Mouse (Mus musculus): ENCODE results near the gene Gstcd.
A peak's percentile ranks its signal among the peaks of the same experiment; 100 is the strongest.

Gstcd gene

DNA sequence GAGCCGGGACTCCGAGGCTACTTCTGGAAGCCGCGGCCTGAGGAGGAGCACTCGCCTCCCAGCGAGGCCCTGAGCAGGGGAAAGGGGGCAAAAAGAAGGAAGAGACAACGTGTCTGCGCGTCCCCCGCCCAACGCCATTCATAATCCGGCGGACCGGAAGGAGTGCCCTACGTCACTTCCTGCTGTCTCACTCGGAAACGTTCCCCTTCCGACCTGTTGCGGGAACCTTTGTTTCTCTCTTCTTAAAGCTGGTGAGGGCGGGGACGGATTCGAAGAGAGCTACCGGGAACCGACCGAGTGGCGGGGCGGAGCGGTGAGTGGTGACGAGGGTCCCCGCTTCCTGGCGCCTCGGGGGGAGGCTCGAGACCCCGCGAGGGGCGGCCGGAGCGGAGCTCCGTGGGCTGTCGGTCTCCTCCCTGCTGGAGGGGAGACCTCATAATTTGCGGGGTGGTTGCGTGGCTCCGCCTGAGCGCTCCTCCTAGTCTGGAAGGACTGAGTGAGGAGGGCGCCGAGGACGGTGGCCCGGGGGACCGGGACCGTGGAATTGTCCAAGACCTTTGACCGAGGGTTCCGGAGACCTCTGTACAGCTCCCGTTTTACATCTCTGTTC, at the start of gene Gstcd, which contains the start of gene Ints12:
Gene Gstcd, minus strand, starts transcription at position 370 of the 610 bp plus-strand sequence.
Gene Ints12, plus strand, starts transcription at position 177 of the 610 bp plus-strand sequence.
- DNase-seq (ENCODE audit: low spot score in 2 of 2), result peak; percentile 86 to 93

DNA sequence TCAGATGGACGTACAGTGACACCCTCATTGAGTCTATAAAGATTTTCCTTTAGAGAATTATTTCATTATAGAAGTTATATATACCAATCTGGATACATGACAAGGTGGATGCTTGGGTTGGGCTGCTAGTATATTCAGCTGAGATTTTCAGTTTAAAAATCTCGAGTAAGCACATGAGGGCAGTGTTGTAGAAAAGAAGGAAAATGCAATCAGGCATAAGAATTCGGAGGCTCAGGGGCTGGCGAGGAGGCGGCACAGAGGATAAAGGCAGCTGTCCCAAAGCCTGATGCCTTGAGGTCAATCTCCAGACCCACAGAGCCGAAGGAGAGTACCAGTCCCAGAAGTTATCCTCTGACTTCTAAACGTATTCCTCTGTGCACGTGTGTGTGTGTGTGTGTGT, 40.8 kb upstream of the Gstcd start:
- no peak for DNase-seq (ENCODE audit: low spot score in 2 of 2)

DNA sequence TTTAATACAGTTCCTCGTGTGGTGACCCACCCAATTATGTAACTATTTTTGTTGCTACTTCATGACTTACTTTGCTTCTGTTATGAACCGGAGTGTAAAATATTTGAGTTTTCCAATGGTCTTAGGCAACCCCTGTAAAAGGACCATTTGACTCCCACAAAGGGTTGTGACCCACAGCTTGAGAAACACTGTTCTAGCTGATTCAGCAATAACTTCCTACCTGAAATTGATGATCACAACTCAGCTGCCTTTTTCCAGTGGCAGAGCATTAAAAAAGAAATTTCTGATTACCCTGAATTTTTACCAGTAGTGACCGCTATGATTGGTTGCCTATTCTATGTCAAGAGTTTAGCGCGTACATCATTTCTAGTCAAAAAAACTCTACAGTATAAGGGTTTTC, 39.5 kb upstream of the Gstcd start:
- DNase-seq (ENCODE audit: low spot score in 2 of 2), result no peak

DNA sequence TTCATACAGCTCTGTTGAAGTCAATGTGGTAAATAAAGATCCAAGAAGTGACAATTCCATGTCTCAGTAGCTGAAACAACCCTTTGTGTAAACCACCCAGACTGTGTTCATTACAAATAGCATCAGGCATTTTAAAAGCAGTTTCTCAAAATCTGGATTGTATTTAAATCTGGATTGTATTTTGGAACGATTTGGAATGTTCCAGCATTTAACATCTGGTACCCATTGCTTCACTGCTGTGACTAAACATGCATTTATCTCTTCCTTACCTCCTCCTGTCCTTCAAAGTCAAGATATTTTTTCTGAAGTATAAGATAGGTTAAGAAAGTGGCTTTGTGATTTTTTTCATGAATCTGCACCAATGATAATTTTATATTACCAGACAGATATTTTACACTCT, 21.4 kb upstream of the Gstcd start:
- DNase-seq (ENCODE audit: low spot score in 2 of 2), result no peak

DNA sequence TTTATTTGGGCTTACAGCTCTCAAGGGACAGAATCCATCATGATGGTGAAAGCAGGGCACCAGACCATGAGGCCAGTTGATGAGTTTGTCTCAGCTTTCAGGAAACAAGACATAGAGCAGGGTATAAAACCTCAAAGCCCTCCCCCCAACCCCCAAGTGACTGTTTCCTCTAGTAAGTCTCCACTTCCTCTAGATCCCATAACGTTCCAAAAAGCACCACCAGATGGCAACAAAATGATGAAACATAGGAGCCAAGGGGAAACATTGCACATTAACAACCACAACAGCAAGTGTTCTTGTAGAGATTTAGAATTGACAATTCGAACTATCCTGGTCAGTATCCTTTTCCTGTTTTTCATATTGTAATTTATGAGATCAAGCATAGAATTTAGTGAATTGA, 19.9 kb upstream of the Gstcd start:
- DNase-seq (ENCODE audit: low spot score in 2 of 2), result no peak

DNA sequence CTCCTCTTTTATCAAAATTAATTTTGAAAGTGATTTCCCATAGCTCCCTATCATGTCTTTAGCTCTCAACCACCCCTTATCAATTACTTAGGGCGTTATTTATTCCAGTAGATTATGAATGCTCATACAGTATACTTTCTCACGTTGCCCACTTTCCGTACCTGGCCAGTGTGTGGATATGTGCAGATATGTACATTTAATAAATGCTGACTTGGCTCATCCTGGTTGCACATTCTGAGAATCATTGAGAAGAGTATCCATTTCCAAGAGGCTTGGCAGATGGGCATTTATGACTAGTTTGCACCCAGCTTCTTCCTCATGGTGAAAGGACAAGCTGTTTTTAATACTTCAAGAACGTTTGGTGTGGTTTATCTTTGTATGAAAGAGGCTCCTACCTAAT, 18.0 kb upstream of the Gstcd start:
- DNase-seq (ENCODE audit: low spot score in 2 of 2), result no peak

DNA sequence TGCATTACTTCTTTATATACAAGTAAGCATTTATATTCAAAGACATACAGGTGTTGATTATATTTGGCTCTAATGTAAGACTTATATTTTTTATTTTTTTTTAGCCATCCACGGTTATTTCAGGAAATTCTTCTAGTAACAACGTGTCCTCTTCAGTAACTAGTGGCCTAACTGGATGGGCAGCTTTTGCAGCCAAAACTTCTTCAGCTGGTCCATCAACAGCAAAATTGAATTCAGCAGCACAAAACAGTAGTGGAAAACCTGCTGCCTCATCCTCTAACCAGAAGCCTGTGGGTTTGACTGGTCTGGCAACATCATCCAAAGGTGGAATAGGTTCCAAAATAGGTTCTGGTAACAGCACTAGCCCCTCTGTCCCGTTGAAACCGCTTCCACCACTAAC, 16.9 kb upstream of the Gstcd start:
- no peak for DNase-seq (ENCODE audit: low spot score in 2 of 2)

DNA sequence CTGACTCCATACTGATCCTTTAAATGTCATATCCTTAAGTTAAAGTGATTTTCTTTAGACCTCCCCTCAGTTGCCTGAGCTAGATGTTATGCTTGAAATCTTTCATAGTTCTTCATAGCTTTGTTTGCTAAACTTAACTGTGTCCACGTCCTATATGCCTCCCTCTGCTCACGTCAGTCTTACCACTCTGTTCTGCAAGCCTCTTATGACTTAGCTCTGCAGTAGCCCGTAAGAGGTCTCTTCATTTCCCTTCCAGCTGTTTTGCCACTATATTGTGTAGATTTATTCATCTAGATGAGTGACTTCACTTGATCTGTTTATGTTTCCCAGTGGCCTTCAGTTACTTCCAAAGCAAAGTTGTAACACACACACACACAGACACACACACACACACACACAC, 12.6 kb upstream of the Gstcd start:
- DNase-seq (ENCODE audit: low spot score in 2 of 2), result no peak

DNA sequence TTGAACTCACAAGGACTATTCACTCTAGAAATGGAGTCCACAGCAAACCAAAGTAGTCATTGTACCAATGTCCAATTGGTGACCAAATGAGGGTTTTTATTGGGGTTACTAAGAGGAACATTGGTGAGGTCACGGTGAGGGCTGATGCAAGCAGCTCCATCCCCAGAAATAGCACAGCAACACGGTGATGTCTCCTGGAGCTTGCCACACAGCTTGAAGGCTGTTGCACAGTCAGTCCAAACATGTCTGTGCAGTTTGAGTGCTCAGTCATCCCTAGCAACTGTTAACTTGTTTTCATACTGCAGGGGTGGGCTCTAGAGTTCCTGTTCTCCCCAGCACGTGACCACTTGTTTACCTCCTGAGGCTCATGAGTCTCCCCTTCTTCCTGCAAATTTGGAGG, 11.9 kb upstream of the Gstcd start:
- DNase-seq (ENCODE audit: low spot score in 2 of 2), result no peak

DNA sequence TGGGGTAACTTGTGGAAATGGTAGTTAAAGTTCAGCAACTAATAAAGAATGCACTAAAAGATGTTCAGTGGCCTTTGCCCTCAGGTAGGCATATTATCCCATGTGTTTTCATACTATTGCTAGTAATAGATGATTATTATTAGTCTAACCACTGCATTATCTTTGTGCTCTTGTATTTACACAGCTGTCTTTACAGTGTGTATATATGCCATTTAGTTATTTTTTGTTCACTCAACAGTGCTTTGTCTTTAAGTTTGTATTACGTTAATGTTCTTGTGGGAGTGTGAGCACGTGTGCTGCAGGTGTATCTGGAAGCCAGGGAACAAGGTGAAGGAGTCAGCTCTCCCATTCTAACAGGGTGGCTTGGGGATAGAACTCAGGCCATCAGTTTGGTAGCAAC, 7.1 kb upstream of the Gstcd start:
- no peak for DNase-seq (ENCODE audit: low spot score in 2 of 2)

DNA sequence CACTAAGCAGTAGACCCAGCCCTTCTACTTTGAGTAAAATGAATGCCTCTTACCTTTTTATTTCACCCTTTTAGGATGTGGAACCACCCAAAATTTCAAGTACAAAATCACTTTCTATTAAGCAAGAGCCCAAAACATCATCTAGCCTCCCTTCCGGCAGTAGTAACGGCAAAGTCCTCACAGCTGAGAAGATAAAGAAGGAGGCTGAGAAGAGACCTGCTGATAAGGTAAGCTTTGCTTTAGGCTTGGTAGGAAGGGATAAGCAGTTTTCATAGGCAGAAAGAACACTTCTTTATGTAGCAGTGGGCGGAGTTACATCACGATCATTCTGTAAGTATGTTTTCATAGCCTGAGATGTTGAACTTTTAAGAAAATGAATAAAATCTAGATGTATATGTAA, 6.5 kb upstream of the Gstcd start:
- no peak for DNase-seq (ENCODE audit: low spot score in 2 of 2)

DNA sequence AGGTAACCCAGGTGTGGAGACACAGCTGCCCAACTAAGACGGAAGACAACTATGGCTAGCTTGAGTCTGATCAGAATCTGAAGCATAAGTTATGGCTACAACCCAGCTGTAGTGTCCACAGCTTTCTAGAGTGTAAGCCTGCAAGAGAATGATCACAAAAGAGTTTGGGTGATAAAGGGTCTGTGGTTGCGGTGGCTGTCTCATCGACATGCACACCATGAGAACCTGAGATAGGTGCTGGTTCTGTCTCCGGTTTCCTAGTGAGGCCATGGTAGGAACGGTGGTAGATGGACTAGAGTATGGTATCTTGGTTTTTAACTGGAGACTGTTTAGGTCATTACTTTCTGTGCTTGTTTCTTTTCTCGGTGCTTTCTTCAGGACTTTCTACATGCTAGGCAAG, 6.1 kb upstream of the Gstcd start:
- DNase-seq (ENCODE audit: low spot score in 2 of 2), result no peak

DNA sequence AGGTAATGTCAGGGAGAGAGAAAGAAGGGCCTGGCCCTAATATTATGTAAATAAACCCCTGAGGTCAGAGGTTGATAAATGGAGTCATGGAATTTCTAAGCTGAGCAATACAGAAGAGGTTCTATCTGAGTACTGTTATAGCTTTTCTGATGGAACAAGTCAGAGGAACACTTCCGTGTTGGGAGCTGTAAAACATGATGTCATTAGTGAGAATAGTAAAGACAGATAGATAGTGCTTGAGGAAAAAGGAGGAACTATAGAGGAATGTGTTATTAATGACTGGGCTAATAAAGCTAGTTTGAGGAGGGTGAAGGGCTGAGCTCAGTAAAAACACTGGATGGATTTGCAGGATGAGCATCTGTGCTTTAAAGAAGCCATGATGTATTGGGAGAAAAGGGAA, 2.5 kb upstream of the Gstcd start:
- no peak for DNase-seq (ENCODE audit: low spot score in 2 of 2)

DNA sequence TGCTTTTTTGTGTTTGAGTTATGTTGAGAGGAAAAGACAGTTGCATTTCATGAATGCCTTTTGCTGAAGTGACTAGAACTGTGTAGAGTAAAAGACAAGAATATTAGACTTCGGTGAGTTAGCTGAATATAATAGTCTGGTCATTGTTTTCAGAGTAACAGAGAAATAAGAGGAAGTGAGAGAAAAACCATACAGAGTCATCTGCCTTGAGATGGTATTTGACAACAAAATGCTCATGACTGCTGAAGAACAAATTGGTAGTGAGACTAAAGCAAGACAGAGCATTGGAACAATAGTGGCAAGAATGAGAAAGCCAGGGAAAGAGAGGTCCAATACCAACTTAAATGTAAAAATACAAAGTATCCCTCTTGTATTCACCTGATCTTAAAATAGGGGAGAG, 1.1 kb upstream of the Gstcd start:
- no peak for DNase-seq (ENCODE audit: low spot score in 2 of 2)

DNA sequence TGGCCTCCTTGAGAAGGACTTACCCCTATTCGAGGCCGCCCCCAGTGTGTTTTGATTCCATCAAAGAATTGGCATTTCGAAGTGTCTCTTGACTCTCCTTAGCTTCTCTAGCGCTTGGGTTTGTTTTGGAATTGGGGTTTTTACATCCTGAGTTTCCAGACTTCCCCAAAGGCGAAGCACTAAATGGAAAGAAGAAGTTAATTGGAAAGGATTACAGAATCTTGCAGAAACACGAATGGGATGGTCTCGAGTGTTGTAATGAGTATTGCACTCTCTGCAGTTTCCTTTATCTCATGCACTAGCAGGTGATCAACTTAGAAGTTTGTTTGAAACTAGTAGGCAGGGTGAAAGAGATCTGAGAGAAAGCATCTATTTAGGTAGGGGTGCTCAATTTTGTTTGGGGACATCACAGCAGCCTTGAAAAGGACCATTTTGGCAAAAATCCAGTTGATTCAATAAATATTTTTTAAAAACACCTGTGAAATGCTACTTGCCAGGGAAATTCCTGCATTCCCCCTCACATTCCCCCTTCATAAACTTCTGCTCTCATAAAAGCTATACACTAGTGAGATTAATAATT, 531 bp upstream of the Gstcd start:
- no peak for DNase-seq (ENCODE audit: low spot score in 2 of 2)

DNA sequence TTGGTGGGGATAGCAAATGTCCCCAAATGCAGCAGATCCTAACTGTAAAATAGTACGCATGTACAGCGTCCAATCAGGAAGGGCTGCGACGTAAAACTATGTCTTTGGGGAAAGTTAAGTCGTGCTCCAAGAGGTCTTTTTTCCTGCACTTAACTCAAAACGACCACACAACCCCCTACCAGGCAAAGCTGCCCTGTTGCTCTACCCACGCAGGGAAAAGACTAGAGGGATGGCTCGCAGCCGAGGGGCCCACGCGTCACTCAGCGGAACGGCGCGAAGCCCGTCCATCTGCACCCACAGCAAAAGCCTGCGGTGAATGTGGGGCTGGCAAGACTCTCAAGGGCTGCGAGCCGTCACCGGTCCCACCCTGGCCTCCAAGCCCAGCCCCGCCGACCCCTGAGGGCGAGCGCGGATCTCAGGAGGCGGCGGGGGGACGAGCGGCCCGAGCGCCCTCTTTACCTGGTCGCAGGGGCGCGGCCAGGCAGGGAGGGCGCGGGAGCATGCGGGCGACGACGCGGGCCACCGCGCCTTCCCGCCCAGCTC, 641 bp downstream of the Gstcd start:
- peak in 1 of 2 experiments; percentile 61 for DNase-seq (ENCODE audit: low spot score in 2 of 2)

DNA sequence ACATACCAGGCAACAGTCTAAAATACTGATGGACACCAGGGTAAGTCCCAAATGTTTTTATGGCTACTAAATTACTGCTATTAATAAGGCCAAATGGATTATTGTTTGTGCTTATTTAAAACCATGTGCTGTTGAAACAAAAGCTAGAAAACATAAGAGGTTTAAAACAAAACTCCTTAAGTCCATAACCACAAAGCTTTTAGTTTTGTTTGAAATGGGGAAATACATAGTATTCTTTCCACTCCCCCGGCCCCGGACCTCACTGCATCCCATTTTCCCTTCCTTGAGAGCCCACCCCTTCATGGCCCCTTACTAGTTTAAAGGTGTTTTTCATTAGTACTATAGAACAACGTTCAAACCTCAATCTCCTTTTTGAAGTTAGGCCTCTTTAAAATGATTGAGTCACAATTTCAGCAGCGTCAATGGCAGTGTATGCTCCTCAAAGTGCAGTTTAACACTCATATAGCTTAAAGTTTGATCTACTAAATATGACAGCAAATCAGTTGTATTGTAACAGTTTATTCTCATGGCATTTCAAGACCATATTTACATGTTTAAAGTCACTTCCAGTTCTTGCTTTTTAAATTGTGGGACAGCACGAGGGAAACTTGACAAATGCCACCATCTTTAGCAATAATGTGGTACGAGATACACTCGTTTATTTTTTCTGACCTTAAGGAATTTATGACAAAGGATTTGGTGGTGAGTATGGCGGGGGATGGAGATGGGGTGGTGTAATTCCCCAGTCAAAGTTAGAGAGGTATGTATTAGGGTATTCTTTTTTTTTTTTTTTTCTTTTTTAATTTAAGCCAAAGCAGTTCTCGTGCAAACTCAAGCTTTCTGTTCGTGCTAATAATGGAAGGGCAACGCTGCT, 1.3 kb downstream of the Gstcd start:
- no peak for DNase-seq (ENCODE audit: low spot score in 2 of 2)

DNA sequence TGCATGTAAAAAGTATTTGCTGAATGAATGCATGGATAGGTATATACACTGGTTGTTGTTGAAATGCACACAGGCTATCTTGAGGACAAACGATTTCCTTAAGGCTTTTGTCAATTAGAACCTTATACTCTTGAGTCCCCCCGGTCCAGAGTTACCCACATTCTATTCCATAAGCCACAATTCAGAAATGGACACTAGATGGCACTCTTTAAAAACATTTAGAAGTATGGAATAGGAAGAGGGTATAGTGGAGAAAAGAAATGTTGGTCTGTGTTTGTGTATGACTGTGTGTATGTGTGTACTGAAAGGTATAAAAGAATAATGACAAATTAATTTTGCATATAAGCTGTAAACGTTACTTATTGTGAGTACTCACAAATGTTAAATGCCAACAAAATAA, 6.0 kb downstream of the Gstcd start:
- no peak for DNase-seq (ENCODE audit: low spot score in 2 of 2)

DNA sequence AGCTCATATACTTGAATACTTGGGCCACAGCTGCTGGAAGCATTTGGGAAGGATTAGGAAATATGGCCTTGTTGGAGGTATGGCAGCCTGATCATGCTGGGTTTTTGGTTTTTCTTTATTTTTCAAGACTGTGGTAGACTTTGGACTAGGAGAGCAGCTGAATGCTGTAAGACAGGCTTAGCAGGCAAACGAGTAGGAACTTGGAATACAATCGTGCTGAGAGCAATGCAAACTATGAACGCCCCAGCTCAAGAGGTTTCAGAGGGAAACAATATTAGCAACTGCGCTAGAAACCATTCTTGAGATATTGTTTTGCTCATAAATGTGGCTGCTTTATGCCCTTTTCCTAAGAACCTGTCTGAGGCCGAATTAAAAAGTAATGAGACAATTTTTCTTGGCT, 9.1 kb downstream of the Gstcd start:
- no peak for DNase-seq (ENCODE audit: low spot score in 2 of 2)

DNA sequence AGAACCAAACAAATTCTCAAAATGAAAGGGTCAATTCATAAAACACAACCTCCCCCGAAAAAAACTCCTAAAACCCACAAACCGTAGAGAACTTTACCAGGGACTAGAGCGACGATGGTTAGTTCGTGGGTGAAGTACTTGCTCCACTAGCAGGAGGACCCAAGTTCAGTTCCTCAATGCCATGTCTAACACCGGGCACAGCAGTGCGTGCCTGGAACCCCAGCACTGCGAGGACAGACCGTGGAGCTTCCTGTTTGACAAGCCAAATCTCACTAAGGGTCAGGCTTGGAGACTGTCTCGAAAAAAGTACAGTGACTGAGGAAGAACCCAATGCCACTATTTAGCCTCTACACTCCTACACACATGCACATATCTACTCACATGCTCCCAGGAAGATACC, 16.3 kb downstream of the Gstcd start:
- DNase-seq (ENCODE audit: low spot score in 2 of 2), result no peak

DNA sequence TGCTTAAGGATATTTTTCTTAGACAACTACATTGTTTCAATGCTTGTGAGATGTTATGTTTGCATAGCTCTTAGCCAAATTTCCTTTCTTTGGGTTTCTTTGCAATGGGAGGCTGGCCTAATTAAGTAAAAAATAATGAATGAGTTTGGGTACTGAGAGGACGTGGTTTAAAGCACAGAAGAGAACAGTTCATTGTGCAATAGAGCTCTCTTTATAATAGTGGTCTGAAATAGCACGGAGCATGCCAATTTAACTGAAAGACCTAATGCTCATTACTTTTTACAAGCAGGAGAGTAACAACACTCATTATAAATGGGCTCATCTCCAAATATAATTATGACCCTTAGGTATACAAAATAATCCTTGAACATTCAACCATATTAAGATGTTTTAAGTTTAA, 39.8 kb downstream of the Gstcd start:
- no peak for DNase-seq (ENCODE audit: low spot score in 2 of 2)

DNA sequence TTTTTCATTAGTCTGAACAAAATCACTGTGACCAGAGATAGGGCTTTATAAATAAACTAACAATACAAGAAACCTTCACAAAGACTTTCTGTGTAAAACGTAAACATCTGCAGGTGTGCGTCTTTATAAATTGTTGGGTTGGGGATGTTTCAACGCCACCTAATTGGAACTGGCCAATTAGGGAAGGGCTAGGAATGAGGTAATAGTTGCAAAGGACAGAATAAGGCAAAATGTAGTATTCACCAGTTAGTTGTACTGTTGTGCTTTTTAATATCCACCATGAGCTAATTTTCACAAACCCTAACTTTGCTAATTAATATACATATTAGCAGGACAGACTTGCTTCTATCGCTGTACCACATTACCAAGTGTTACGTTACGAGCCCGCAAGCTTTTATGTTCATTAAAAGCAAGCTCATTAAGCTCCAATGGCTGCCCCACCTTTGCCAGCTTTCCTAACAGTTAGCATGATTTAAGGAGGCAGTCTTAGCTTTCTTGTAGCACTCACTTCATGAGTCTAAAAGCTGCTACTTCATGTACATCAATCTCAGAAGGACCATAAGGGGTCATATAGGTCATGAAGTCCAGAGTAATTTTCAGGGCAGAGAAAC, 58.6 kb downstream of the Gstcd start:
- no peak for DNase-seq (ENCODE audit: low spot score in 2 of 2)

All from urinary bladder, postnatal 4 days (tissue).